Mouse (Mus musculus): ENCODE measurements around the gene Kdelr1.

DNA sequence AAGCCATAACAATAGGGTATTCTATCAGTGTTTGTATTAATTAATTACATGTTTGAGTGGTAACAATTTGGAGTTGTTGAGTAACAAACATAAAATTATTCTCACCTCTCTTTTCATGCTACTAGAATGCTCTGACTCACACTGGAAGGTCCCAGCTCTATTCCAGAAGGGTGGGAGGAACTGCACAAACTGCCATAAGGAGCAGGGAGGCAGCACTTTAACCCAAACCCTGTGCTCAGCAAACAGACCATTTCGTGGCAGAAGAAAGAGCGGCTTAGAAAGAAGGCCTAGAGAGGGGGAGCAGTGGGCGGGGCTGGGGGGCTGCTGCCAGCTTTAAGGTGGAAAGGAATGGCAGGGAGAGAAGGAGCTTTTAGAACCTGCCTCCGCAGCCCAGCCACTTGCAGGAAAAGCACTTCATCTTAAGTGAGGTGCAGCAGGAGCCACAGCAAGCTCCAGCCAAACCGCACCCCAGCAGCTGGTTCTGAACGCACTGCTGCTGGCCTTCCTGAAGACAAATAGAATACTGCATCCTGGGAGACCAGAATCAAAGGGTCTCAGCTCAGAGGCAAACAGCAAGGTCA lies 24.0 kb upstream of the Kdelr1 start:
- no peak for TF ChIP-seq CTCF (IDR thresholded peaks at IDR 0.05; ENCODE audit: control insufficient read depth, insufficient read depth, insufficient read length)
- no peak for TF ChIP-seq CEBPB (IDR thresholded peaks at IDR 0.05; ENCODE audit: low read depth)
- no peak for TF ChIP-seq FOSL1 (IDR thresholded peaks at IDR 0.05; ENCODE audit: insufficient read depth, low read length, poor library complexity, severe bottlenecking)
- no peak for TF ChIP-seq USF1 (IDR thresholded peaks at IDR 0.05; ENCODE audit: low read depth)
- TF ChIP-seq MAX (IDR thresholded peaks at IDR 0.05) = no peak
- TF ChIP-seq MYOD1 (IDR thresholded peaks at IDR 0.05; ENCODE audit: control insufficient read depth, insufficient read length, low read depth) = no peak

All from C2C12 (cell line).